Mouse (Mus musculus) MEL (cell line): Measurements from ENCODE around the gene Dlg1. TPM values are rescaled to one million over a fixed set of nuclear protein-coding genes. Genes with fewer than 3 reads are reported as not detected.

ENCODE experiments used
- DNase-seq: peaks from one replicate; pipeline ENCODE4 v3.0.0; 2011; ENCODE audit warnings: low read depth, low spot score
- H3K27ac ChIP-seq: 2 replicates; pipeline ENCODE4 v1.5.1; 2012; ENCODE audit warnings: low read depth, mild to moderate bottlenecking, control low read depth, low read length, moderate library complexity; ENCODE audit not compliant: control insufficient read depth
- H3K27me3 ChIP-seq, 2 experiments: fragments of 150-350 bp in 1 of 2; sonication (generic) in 1 of 2; 2 replicates each; pipeline ENCODE4 v1.6.1; 2012; ENCODE audit warnings: low read length in 2 of 2, mild to moderate bottlenecking in 2 of 2, improper control_type of control experiment in 1 of 2, moderate library complexity in 1 of 2; ENCODE audit not compliant: insufficient read depth in 2 of 2, control insufficient read depth in 1 of 2
- H3K36me3 ChIP-seq, 2 experiments: 2 replicates each; pipeline ENCODE4 v1.6.1; 2012 to 2014; ENCODE audit warnings: low read length in 2 of 2, improper control_type of control experiment in 1 of 2, inconsistent platforms in 1 of 2, mild to moderate bottlenecking in 1 of 2; ENCODE audit not compliant: insufficient read depth in 2 of 2, control insufficient read depth in 1 of 2
- H3K4me1 ChIP-seq, 2 experiments: fragments of 150-350 bp in 1 of 2; sonication (generic) in 1 of 2; 2 replicates each; pipeline ENCODE4 v1.6.1; 2012; ENCODE audit warnings: low read length in 2 of 2, improper control_type of control experiment in 1 of 2, mild to moderate bottlenecking in 1 of 2; ENCODE audit not compliant: insufficient read depth in 2 of 2, control insufficient read depth in 1 of 2
- H3K4me3 ChIP-seq, 2 experiments: fragments of 150-350 bp in 1 of 2; sonication (generic) in 1 of 2; 2 replicates each; pipeline ENCODE4 v1.5.1; 2012; ENCODE audit warnings: low read depth in 2 of 2, low read length in 2 of 2, mild to moderate bottlenecking in 2 of 2, moderate library complexity in 2 of 2, control low read depth in 1 of 2, improper control_type of control experiment in 1 of 2; ENCODE audit not compliant: control insufficient read depth in 1 of 2, insufficient read depth in 1 of 2
- H3K79me2 ChIP-seq: 2 replicates; pipeline ENCODE4 v1.6.1; 2012; ENCODE audit warnings: mild to moderate bottlenecking, low read length, moderate library complexity; ENCODE audit not compliant: control insufficient read depth, poor library complexity, insufficient read depth
- H3K9ac ChIP-seq: 2 replicates; pipeline ENCODE4 v1.6.1; 2012; ENCODE audit warnings: low read depth, mild to moderate bottlenecking, control low read depth, low read length, moderate library complexity; ENCODE audit not compliant: control insufficient read depth, poor library complexity, severe bottlenecking
- H3K9me3 ChIP-seq: fragments of 150-350 bp; sonication (generic); replicated peaks from 2 replicates; pipeline ENCODE4 v1.6.1; 2012; ENCODE audit warnings: mild to moderate bottlenecking, low read length, improper control_type of control experiment, moderate library complexity; ENCODE audit not compliant: insufficient read depth
- BHLHE40 ChIP-seq: IDR thresholded peaks from 2 replicates; pipeline ENCODE4 v1.6.1; 2012; ENCODE audit warnings: low read depth, mild to moderate bottlenecking, inconsistent platforms, low read length, improper control_type of control experiment, borderline replicate concordance
- CHD1 ChIP-seq: IDR thresholded peaks from 2 replicates; pipeline ENCODE4 v1.6.1; 2012; ENCODE audit warnings: low read depth, mild to moderate bottlenecking, inconsistent platforms, low read length, improper control_type of control experiment
- CHD2 ChIP-seq: IDR thresholded peaks from 2 replicates; pipeline ENCODE4 v1.6.1; 2011; ENCODE audit warnings: low read length, improper control_type of control experiment
- ELF1 ChIP-seq: IDR thresholded peaks from 2 replicates; pipeline ENCODE4 v1.6.1; 2014; ENCODE audit warnings: low read depth, mild to moderate bottlenecking, inconsistent platforms, low read length, improper control_type of control experiment, moderate library complexity
- EP300 ChIP-seq, 2 experiments: IDR thresholded peaks; 2 replicates each; pipeline ENCODE4 v1.6.1; 2011; ENCODE audit warnings: improper control_type of control experiment in 2 of 2, low read length in 2 of 2, low read depth in 1 of 2, mild to moderate bottlenecking in 1 of 2
- ETS1 ChIP-seq: IDR thresholded peaks from 2 replicates; pipeline ENCODE4 v1.6.1; 2012; ENCODE audit warnings: low read depth, mild to moderate bottlenecking, inconsistent platforms, low read length, improper control_type of control experiment, moderate library complexity
- GABPA ChIP-seq: IDR thresholded peaks from 2 replicates; pipeline ENCODE4 v1.6.1; 2012; ENCODE audit warnings: low read depth, mild to moderate bottlenecking, inconsistent platforms, low read length, improper control_type of control experiment, moderate library complexity
- GATA1 ChIP-seq: IDR thresholded peaks from 2 replicates; pipeline ENCODE4 v1.6.1; 2011; ENCODE audit warnings: low read depth, low read length, improper control_type of control experiment
- HCFC1 ChIP-seq: IDR thresholded peaks from 2 replicates; pipeline ENCODE4 v1.6.1; 2012; ENCODE audit warnings: low read depth, mild to moderate bottlenecking, inconsistent platforms, low read length, improper control_type of control experiment, moderate library complexity
- KAT2A ChIP-seq: conservative IDR thresholded peaks from 2 replicates; pipeline ENCODE4 v1.6.1; 2012; ENCODE audit warnings: low read depth, low read length, improper control_type of control experiment, inconsistent platforms
- MAFK ChIP-seq: IDR thresholded peaks from 2 replicates; pipeline ENCODE4 v1.6.1; 2011; ENCODE audit warnings: low read depth, mild to moderate bottlenecking, low read length, improper control_type of control experiment, borderline replicate concordance
- MAX ChIP-seq: IDR thresholded peaks from 2 replicates; pipeline ENCODE4 v1.6.1; 2011; ENCODE audit warnings: low read length, improper control_type of control experiment
- MXI1 ChIP-seq: IDR thresholded peaks from 2 replicates; pipeline ENCODE4 v1.6.1; 2011; ENCODE audit warnings: mild to moderate bottlenecking, low read depth, low read length, improper control_type of control experiment
- MYC ChIP-seq: IDR thresholded peaks from 2 replicates; pipeline ENCODE4 v1.6.1; 2011; ENCODE audit warnings: low read depth, mild to moderate bottlenecking, low read length, improper control_type of control experiment, moderate library complexity
- NELFE ChIP-seq: IDR thresholded peaks from 2 replicates; pipeline ENCODE4 v1.6.1; 2011; ENCODE audit warnings: low read depth, low read length, improper control_type of control experiment
- NRF1 ChIP-seq: IDR thresholded peaks from 2 replicates; pipeline ENCODE4 v1.6.1; 2014; ENCODE audit warnings: low read depth, mild to moderate bottlenecking, inconsistent platforms, low read length, improper control_type of control experiment, moderate library complexity; ENCODE audit not compliant: poor library complexity, insufficient read depth, severe bottlenecking
- POLR2A ChIP-seq, 2 experiments: IDR thresholded peaks; 2 replicates each; pipeline ENCODE4 v1.6.1; 2011 to 2012; ENCODE audit warnings: low read length in 2 of 2, mild to moderate bottlenecking in 2 of 2, control low read depth in 1 of 2, improper control_type of control experiment in 1 of 2, low read depth in 1 of 2, moderate library complexity in 1 of 2; ENCODE audit not compliant: control insufficient read depth in 1 of 2, insufficient read depth in 1 of 2, poor library complexity in 1 of 2
- POLR2AphosphoS2 ChIP-seq: IDR thresholded peaks from 2 replicates; pipeline ENCODE4 v1.6.1; 2011; ENCODE audit warnings: low read length, improper control_type of control experiment
- POLR2AphosphoS5 ChIP-seq: IDR thresholded peaks from 2 replicates; pipeline ENCODE4 v1.6.1; 2012; ENCODE audit warnings: low read depth, borderline replicate concordance, mild to moderate bottlenecking, inconsistent platforms, low read length, moderate library complexity, mixed read lengths
- RAD21 ChIP-seq: IDR thresholded peaks from 2 replicates; pipeline ENCODE4 v1.6.1; 2011; ENCODE audit warnings: mild to moderate bottlenecking, low read depth, low read length, improper control_type of control experiment
- SIN3A ChIP-seq: IDR thresholded peaks from 2 replicates; pipeline ENCODE4 v1.6.1; 2012; ENCODE audit warnings: low read length, improper control_type of control experiment, inconsistent platforms
- SMC3 ChIP-seq: IDR thresholded peaks from 2 replicates; pipeline ENCODE4 v1.6.1; 2011; ENCODE audit warnings: low read depth, low read length, improper control_type of control experiment
- TAL1 ChIP-seq: IDR thresholded peaks from 2 replicates; pipeline ENCODE4 v1.6.1; 2012; ENCODE audit warnings: mild to moderate bottlenecking, inconsistent platforms, low read length, moderate library complexity, mixed read lengths
- TBP ChIP-seq: IDR thresholded peaks from 2 replicates; pipeline ENCODE4 v1.8.0; 2011; ENCODE audit warnings: low read depth, low read length, improper control_type of control experiment
- UBTF ChIP-seq: IDR thresholded peaks from 2 replicates; pipeline ENCODE4 v1.6.1; 2012; ENCODE audit warnings: low read depth, mild to moderate bottlenecking, inconsistent platforms, low read length, improper control_type of control experiment, moderate library complexity, borderline replicate concordance; ENCODE audit not compliant: insufficient read depth
- USF1 ChIP-seq: IDR thresholded peaks from 2 replicates; pipeline ENCODE4 v1.6.1; 2014; ENCODE audit warnings: low read depth, mild to moderate bottlenecking, inconsistent platforms, low read length, improper control_type of control experiment, moderate library complexity
- USF2 ChIP-seq, 2 experiments: IDR thresholded peaks; 2 replicates each; pipeline ENCODE4 v1.6.1; 2011 to 2012; ENCODE audit warnings: improper control_type of control experiment in 2 of 2, low read length in 2 of 2, borderline replicate concordance in 1 of 2, inconsistent platforms in 1 of 2, low read depth in 1 of 2, mild to moderate bottlenecking in 1 of 2; ENCODE audit not compliant: insufficient read depth in 1 of 2
- ZKSCAN1 ChIP-seq: IDR thresholded peaks from 2 replicates; pipeline ENCODE4 v1.6.1; 2012; ENCODE audit warnings: low read depth, mild to moderate bottlenecking, inconsistent platforms, low read length, improper control_type of control experiment, moderate library complexity
- ZMIZ1 ChIP-seq: IDR thresholded peaks from 2 replicates; pipeline ENCODE4 v1.6.1; 2012; ENCODE audit warnings: low read depth, mild to moderate bottlenecking, inconsistent platforms, low read length, improper control_type of control experiment, moderate library complexity
- polyA plus RNA-seq, 2 experiments: library from polyadenylated mRNA; stranded (reverse) in 1 of 2; unstranded in 1 of 2; fragments of >175 nt in 1 of 2; fragments of >200 nt in 1 of 2; gene quantifications; 2 replicates each; pipeline versions ENCODE4 v1.2.1 to v1.2.4; 2012; ENCODE audit warnings: low replicate concordance in 2 of 2, low read depth in 1 of 2; ENCODE audit not compliant: insufficient read length in 2 of 2, insufficient read depth in 1 of 2, missing spikeins in 1 of 2
- total RNA-seq: library from RNA; depleted of rRNA; stranded (reverse); fragments of 300-350 nt; gene quantifications from 2 replicates; pipeline ENCODE4 v1.2.3, GENCODE M21; 2012

The Dlg1 gene
- total and polyA plus RNA-seq, 3 experiments: 25.7 to 74.6 (median 33.9) TPM

DNA sequence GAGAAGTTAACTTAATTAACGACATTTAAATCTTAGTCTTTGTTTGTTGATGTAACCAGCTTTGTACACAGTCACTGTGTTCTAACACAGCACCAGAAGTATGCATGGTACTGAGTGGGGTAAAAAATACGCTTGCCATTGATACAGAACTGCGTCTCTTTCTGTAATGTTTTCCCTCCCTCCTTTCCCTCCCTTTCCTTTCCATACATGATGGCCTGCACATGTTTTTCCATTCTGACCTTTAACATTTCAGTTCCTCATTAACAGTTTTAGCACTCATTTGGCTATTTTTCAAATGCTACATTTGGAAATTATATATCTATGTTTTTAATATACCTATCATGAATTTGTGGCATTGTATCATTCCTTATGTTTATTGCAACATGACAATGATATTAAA lies 181.0 kb downstream of the Dlg1 start:
- Histone ChIP-seq H3K4me3 (no peak overlapping the region), H3K4me1 (no peaks in the 10 kb centered on the region), H3K27ac (no peak overlapping the region), H3K9me3 (no peaks in the 10 kb centered on the region), H3K36me3 (peaks cover 0 to 2% of the 10 kb centered on the region in 2 experiments; a peak in 2 of 4 replicates), H3K27me3 (no peaks in the 10 kb centered on the region), H3K79me2 (no peaks in the 10 kb centered on the region), H3K9ac (no peak overlapping the region)
- no peak for DNase-seq
- TF ChIP-seq SMC3: no peak
- TF ChIP-seq HCFC1: no peak
- TF ChIP-seq BHLHE40: no peak
- TF ChIP-seq ZMIZ1: no peak
- no peak for TF ChIP-seq NRF1
- no peak for TF ChIP-seq GABPA
- no peak for TF ChIP-seq CHD1
- no peak for TF ChIP-seq SIN3A
- TF ChIP-seq CHD2: no peak

DNA sequence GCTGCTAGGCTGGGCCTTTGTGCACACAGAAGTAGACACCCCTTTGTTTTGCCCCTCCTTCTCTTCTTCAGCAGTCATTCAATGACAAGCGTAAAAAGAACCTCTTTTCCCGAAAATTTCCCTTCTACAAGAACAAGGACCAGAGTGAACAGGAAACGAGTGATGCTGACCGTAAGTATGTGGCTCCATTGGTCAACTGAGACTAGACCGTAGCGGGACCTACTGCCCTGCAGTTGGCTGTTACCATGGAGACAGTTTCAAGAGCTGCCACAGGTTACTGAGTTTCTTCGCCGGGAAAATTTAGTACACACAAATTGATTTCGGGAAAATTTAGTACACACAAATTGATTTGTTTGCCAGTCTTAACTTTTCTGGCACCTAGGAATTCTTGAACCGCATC lies 183.5 kb downstream of the Dlg1 start:
- DNase-seq: no peak
- Histone ChIP-seq H3K9ac (no peak overlapping the region), H3K9me3 (no peaks in the 10 kb centered on the region)

DNA sequence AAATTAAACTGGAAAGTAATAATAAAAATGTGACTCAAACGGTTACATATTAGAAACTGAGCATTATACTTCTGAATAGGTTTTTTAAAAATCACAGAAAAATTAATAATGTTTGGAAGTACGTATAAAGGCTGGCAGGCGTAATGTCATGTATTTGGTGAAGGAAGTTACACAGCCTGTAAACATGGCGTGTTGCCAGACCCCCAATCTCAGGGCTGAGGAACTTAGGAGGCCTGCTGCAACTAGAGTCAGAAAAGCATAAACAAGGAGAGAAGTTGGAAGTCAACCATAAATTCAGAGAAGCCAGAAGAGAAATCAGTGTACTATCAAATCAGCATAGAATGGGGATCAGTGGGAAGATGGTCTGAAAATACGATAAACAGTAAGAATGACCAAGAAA lies 200.7 kb downstream of the Dlg1 start:
- no peak overlapping the region for H3K27ac ChIP-seq
- H3K4me1 ChIP-seq: no peaks in the 10 kb centered on the region
- H3K9ac ChIP-seq: no peak overlapping the region
- no peaks in the 10 kb centered on the region for H3K27me3 ChIP-seq
- no peak overlapping the region for H3K4me3 ChIP-seq
- H3K79me2 ChIP-seq: no peaks in the 10 kb centered on the region
- H3K36me3 ChIP-seq: peaks cover 0 to 2% of the 10 kb centered on the region in 2 experiments; a peak in 1 of 4 replicates
- no peaks in the 10 kb centered on the region for H3K9me3 ChIP-seq
- peak; percentile 54 for DNase-seq
- TF ChIP-seq NRF1 (no peak), ZMIZ1 (no peak), ZKSCAN1 (no peak), HCFC1 (no peak), USF1 (no peak), USF2 (IDR thresholded peaks at IDR 0.05; ENCODE audit: borderline replicate concordance in 1 of 2, insufficient read depth in 1 of 2, low read depth in 1 of 2, low read length in 2 of 2) (no peak), ELF1 (no peak), SMC3 (no peak), POLR2AphosphoS5 (no peak), ETS1 (no peak), MAFK (no peak), UBTF (no peak), CHD1 (no peak), POLR2AphosphoS2 (no peak), MAX (no peak), TAL1 (no peak)

More for the DNA sequence above, 183.5 kb downstream of the Dlg1 start:
- Histone ChIP-seq H3K4me3 (no peak overlapping the region), H3K79me2 (no peaks in the 10 kb centered on the region), H3K4me1 (no peaks in the 10 kb centered on the region), H3K27me3 (no peaks in the 10 kb centered on the region), H3K36me3 (peaks cover 0 to 1% of the 10 kb centered on the region in 2 experiments; a peak in 2 of 4 replicates), H3K27ac (no peak overlapping the region)
- no peak for TF ChIP-seq NELFE
- no peak for TF ChIP-seq RAD21
- no peak for TF ChIP-seq POLR2A (IDR thresholded peaks at IDR 0.05; ENCODE audit: control insufficient read depth in 1 of 2, insufficient read depth in 1 of 2, low read depth in 1 of 2, low read length in 2 of 2, poor library complexity in 1 of 2)
- no peak for TF ChIP-seq GATA1
- TF ChIP-seq TBP: no peak
- no peak for TF ChIP-seq POLR2AphosphoS2
- no peak for TF ChIP-seq MXI1
- no peak for TF ChIP-seq ZKSCAN1
- no peak for TF ChIP-seq SIN3A
- no peak for TF ChIP-seq TAL1
- no peak for TF ChIP-seq ELF1
- TF ChIP-seq SMC3: no peak
- no peak for TF ChIP-seq MYC
- TF ChIP-seq KAT2A: no peak
- no peak for TF ChIP-seq EP300 (IDR thresholded peaks at IDR 0.05; ENCODE audit: low read depth in 1 of 2, low read length in 2 of 2)
